Mouse (Mus musculus) gastrocnemius, postnatal 10 days (tissue): Measurements from ENCODE around the gene Gm21885. TPM values are rescaled to one million over a fixed set of nuclear protein-coding genes. Genes with fewer than 3 reads are reported as not detected.
"Not testable (repeated sequence)": the region's sequence is repeated elsewhere in the genome, so short reads cannot be mapped to it uniquely, and the experiment has no call there.

Source experiments
- DNase-seq: peaks from one replicate; pipeline ENCODE4 v3.0.0; 2021; ENCODE audit warnings: mixed read lengths
- long read RNA-seq, 2 experiments: library from polyadenylated mRNA; stranded (forward); transcript quantifications; one replicate each; pipeline ENCODE4 v2.0.0; 2021
- total RNA-seq, 2 experiments: library from RNA; stranded (reverse); gene quantifications; 2 replicates each; pipeline ENCODE4 v1.2.3; 2021

Gm21885 gene
- not detected for total RNA-seq
- long read RNA-seq, experiment 1, result 0 reads
- long read RNA-seq, experiment 2, result 0 reads

DNA sequence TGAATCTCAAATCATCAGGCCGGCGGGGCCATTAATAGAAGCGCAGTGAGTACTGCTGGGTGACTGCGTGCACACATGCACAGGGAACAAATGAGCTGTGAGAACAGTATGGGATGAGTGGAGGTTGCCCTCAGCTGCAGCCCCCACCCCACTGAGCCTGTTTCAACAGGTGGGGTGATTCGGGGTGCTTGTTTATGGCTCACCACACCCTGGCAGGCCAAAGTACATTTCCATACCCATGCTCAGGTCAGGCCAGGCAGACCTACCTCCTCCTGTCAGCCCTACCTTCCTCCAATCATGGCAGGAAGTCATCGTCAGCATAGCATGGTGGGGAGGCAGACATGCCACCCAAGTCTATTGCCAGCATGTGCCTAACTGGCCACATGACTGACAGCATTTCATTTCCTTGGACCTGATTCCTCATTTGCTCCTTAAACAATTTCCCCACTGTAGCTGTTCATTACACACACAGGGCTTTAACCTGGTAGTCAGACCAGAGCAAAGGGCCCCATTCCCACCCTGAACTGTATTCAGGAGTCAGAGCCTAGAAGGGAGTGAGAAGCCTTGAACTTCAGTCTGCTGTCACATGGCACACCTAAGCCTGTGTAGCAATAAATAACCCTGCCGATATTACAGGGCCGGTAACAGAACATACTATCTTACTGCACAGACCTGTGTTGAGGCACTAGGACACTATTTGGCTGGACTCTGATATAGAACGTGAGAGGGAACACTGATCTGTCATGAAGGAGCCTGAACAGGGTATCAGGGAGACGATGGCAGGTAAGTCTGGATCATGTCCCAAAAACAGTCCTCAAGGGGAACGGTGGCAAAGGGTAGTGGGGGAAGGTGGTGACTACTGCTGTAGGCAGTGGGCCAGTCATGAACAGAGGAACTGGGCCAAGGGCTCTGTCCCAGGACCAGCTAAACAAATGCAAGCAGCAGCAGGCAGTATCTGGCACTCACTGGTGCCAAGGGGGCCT, at the start of gene Gm21885:
Gm21885 (plus strand) TSS at position 675 of the 983 bp plus-strand sequence.
- DNase-seq, result no peak

GRCm38 (mm10) chr11:94233405-94233804, 48.3 kb upstream of the Gm21885 start:
- no peak for DNase-seq

GRCm38 (mm10) chr11:94234380-94234779, 47.3 kb upstream of the Gm21885 start:
- DNase-seq, result no peak

- no peak for DNase-seq
Observed at GRCm38 (mm10) chr11:94234857-94235256, 46.8 kb upstream of the Gm21885 start.

GRCm38 (mm10) chr11:94236074-94236473, 45.6 kb upstream of the Gm21885 start:
- peak; percentile 55 for DNase-seq

- no peak for DNase-seq
Observed at GRCm38 (mm10) chr11:94238786-94239185, 42.9 kb upstream of the Gm21885 start.

- DNase-seq, result no peak
Observed at GRCm38 (mm10) chr11:94239706-94240105, 42.0 kb upstream of the Gm21885 start.

DNA sequence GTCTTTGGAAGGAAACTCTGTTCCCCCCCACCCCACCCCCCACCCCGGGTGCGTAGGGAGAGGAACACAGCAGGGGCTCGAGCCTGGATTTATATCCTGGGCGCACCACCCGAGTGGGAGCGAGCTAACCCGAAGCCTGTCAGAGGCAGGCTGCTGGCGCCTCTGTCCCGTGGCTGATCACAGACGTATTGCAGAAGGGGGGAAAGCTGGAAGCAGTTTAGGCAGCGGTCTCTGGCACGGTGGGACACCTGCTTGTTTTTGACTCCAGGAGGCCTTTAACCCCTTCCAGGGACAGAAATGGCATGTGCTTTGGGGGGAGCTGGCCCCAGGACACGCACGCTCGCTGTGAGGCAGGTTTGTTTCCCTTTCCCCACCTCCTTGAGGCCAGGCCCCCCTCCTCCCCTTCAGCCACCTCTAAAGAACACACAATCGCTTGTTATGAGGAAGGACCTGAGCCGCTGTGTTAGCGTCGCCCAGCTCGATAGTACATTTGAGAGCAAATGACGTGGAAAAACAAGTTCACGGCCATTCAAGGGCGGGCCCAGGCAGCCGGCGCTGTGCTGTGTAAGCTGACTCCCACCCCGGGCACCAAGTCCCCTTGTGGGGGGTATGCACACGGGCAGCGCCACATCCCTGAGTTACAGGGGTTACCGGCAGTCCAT, 38.8 kb upstream of the Gm21885 start:
- peak; percentile 48 for DNase-seq

DNA sequence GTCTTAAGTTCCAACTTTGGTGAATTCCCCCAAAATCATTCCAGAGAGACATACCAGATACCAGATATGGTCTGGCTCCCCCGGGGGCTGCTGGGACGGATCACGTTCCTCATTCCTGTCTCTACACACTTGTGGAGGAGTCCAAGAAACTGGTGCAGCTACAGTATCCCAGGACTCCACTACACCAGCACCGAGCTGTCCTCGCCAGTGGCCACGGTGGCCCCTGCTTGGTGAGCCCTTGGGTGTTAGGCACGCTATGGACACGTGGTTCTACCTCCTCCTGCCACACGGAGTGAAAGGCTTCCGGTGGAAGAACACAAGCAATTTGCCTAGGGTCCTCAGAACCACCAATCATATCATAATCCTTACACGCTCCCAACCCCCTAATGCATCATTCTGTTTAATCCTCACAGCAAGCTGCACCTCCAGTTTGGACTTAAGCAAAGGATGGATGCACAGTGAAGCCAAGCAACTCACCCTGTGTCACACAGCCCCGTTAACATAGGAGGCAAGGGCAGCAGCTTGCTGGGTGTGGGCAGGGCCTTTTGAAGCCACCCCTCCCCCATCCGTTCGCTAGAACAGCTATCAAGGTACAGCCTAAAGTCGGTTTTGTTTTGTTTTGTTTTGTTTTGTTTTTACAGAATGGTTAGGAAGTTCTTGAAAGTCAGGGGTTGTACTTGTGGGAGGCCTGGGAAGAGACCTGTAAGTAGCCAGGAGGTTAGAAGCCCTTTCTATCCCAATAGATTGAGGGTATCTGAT, 38.1 kb upstream of the Gm21885 start:
- DNase-seq, result peak; percentile 31

GRCm38 (mm10) chr11:94244385-94244784, 37.3 kb upstream of the Gm21885 start:
- no peak for DNase-seq

- DNase-seq, result no peak
Observed at GRCm38 (mm10) chr11:94245955-94246788, 35.5 kb upstream of the Gm21885 start, which contains the start of gene Wfikkn2. TSS of gene Wfikkn2 (minus strand) at chr11:94246005.

DNA sequence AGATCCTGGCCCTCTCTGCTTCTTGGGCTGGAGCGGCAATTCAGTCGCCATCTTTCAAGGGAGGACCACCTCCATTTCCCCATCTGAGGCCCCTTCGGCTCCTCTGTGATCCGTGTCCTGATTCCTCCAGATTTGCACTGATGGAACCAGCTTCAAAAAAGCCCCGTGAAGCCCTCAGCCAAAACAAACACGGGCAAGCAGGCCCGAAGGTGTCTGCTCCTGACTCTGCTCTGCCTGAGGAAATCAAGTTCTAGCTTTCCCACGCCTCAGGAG, 34.9 kb upstream of the Gm21885 start:
- no peak for DNase-seq

DNA sequence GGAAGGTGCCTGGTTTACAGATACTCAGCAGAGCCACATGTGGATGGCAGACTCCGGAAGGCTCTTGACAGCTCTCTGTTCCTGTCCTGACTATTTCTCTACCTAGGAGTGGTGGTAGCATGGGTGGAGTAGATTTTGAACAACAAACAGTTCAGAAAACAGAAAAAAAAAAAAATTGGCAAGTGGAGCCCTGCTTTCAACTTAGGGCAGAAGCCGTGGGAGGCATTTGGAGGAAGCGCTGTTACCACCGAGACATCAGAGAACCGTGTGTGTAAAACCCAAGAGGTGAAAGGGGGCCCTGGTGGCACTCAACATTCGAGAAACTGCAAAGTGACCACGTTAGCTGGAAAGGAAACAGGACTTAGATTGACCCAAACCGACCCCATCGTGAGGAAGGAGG, 28.5 kb upstream of the Gm21885 start:
- no peak for DNase-seq

DNA sequence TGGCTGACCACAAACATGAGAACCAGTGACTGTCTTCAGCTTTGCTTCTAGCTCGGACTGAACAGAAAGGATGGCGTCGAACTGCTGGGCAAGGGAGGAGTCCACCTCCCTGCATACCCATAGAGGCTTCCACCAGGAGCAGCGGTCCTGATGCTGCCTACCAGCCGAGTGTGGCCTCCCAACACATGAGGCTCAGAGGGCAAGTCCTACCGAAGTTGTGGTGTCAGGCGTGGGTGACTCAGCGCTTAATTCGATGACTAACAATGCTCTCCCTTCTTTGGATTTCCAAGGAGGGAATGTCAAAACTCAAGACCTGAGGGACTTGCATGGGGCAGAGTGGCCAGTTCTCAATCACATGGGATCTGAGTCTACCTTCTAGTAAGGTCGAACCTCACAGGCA, 28.0 kb upstream of the Gm21885 start:
- no peak for DNase-seq

DNA sequence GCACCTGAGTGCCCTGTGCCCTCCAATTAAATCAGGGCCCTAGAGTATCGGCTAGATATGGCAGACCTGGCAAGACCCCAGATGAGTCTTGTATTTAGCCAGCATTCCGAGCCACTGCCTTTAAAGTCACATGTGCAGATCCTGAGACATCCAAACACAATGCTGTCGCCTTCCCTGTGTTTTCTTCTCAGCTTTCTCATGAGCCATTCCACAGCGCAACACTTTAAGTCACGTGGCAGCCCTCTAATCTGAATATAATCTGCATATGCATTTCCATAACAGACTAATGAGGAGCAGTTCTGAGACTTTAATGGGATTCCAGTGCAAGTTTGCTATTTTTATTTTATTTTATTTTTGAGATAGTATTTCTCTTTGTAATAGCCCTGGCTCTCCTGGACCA, 25.9 kb upstream of the Gm21885 start:
- no peak for DNase-seq

- DNase-seq, result no peak
Observed at GRCm38 (mm10) chr11:94257987-94258386, 23.7 kb upstream of the Gm21885 start.

- no peak for DNase-seq
Observed at GRCm38 (mm10) chr11:94259814-94260213, 21.9 kb upstream of the Gm21885 start.

- DNase-seq, result no peak
Observed at GRCm38 (mm10) chr11:94261585-94262370, 19.9 kb upstream of the Gm21885 start.

DNA sequence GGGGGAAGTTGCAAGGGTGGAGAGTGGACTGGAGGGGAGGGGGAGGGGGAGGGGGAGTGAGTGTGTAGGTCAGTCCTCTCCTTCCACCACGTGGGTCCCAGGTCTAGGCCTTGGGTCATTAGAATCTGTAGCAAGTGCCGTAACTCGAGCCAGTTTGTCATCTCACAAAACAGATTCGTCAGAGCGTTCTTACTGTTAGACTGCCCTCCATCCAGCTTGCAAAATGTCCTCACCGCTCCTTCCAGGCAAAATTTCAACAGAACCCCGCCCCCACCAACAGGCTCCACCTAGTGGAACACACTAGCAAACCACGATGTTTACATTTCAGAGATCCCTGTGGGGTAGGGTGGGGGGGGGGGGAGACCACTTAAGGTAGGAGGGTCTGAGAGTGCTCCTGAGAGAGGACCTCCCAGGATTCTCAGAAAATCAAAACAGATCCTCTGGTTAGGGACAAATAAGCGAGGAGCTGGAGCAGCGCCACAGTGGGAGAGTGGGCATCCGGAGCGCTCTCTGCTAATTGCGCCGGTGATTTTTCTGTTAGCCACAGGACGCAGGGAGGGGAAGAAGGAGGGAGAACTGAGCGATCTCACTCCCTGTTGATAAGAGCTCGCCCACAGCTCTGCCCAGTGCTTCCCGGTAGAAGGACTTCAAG, 16.4 kb upstream of the Gm21885 start:
- DNase-seq, result peak; percentile 63

DNA sequence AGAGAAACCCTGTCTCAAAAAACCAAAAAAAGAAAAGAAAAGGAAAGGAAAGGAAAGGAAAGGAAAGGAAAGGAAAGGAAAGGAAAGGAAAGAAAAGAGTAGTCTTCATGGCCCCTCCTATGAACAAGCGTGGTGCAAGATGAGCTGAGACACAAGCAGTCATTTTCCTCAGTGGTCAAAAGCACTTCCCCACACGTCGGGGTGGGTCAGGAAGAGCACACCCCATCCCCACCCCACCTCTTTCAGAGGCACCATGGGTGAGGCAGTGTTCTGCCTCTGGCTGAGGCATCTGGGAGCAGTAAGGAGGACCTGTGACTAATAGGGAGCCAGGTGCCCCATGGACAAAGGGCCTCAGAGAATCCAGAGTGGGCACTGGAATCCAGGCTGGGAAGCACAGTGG, 15.5 kb upstream of the Gm21885 start:
- DNase-seq, result not testable (repeated sequence)
